Mouse (Mus musculus): Measurements from ENCODE around the gene Evc2.

Gene Evc2

DNA sequence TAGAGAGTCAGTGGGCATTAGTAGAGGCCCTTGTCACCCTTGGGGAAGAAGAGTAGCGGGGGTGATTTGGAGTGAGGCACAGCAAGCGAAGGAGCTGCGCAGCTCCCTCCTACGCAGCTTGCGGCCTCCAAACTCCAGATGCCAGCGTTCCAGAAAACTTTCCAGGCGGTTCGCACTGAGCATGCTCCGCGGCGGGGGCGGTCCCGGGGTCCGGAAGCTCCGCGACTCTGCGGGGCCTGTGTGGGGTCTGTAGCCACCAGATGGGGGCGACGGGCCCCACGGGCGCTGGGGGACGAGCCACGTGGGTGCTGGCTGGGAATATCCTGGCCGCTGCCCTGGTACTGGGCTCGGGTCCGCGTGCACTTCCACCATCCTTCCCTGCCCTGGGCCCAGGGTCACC is at the start of gene Evc2:
Gene Evc2 (plus strand): TSS at position 212 of the 400 bp plus-strand sequence.
- no peak for DNase-seq (ENCODE audit: low read depth)

DNA sequence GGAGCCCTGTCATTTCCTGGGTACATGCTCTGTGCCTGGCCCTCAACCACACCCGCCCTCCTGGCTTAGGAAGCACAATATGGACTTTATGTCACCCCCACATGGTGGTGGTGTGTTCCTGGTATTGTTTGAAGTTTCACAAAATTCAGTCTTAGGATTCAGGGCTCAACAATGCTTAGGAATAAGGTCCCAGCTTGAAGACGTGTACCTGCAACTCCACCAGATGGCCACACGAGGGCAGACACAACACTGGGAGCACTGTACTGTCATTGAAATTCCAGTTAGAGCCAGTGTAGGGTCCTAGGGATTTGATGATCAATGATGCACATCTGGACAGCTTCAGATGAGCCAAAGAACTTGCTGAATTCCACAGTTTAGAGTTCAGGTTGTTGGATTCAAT is 49.1 kb upstream of the Evc2 start:
- peak; percentile 20 for DNase-seq (ENCODE audit: low read depth)

DNA sequence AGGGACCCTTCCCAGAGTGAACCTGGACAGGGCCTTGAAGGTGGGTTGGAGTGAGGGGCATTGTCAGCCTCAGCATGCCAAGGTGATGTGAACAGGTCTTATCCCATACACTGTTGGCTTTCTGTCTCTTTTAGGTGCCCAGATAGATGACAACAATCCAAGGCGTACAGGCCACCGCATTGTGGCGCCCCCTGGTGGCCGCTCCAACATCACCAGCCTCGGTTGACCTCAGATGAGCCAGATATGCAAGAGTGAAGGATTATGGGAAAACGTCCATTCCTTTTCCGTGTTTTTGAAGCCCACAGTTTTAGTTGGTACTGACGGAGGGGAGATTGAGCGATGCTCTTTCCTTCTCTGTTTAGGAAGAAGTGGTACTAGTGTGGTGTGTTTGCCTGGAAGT is 47.3 kb upstream of the Evc2 start:
- DNase-seq (ENCODE audit: low read depth): no peak

DNA sequence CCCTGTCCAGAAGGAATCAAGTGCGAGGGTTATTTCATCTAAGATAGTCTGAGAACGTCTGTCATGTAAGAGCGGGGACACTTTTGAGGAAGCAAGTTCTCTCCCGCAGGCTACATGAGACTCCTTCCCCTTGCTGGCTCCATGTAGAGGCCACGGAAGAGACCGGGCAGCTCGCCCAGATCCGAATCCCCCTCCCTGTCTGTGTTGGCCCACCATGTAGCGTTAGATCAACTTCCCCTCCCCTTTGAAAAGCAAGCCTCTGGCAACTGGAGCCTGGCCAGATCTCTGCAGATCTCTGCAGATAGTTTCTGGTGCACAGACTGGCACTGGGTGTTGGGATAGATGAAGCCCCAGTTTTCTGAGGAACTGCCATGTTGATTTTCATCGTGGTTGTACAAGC is 41.6 kb upstream of the Evc2 start:
- DNase-seq (ENCODE audit: low read depth): no peak

DNA sequence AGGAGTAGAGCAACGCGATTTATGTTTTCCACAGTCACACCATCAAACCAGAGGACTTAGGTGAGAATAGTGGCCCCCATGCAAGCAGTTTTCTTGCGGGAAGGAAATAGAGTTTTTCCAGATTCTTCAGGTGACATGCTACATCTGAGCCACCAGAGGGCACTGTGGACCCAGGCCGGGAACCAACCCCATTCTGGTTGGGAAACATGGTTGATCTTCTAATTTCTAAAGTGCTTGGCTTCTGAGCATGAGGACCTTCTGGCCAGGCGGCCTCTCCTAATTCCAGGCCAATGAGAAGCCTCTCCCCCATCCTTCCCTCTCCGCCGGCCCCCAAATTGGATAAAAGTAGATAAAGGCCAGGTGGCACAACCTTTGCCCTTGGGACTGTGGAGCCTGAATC is 39.9 kb upstream of the Evc2 start:
- peak; percentile 28 for DNase-seq (ENCODE audit: low read depth)

DNA sequence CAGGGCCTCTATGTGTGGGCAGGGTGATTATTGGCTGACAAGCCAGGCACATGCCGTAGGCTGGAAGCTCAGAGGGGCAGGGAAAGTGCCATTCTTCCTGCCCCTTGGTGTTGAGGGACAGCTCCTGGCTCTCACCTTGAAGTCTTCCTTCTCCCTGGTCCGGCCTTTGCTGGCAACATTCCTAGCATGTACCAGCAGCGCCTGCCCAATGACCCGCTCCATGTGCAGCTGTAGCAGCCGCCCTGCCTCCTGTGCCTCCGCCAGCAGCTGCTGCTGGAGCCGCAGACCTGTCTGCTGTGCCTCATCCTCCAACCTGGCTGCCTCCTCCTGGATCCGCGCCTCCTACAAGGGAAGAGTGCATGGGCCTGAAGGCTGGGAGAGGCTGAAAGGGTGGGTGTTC is 28.3 kb upstream of the Evc2 start:
- no peak for DNase-seq (ENCODE audit: low read depth)

DNA sequence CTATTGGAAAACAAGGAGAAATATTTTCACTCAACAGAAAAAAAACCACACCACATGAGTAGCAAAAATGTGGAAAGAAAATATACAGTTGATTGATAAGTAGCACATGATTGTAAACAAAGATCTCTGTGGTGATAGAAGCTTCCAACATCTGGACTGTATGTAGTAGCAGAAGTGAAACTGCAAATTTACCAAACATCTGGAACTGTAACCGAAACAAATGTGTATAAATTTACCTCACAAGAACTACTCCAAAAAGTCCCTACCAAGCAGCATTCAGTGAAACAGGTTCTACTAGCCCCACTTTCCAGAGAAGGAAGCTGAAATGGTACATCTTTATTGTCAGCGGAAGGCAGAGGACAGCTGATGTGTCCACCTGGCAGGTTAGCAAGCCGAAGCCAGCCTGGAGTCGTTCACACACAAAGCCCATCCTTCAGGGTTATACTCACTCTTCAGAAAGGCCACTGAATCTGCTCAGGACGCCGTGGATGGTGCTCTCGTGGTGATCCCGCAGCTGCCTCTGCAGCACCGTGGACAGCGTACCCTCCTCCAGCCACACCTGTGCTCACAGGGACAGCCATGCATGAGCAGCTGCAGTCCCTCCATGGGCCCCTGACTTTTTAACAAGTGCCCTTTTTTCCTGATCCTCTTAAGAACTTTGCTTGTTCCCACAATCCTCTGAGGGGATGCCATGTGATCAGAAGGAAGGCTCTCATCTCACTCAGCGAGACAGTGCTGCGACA is 25.1 kb upstream of the Evc2 start:
- no peak for DNase-seq (ENCODE audit: low read depth)

DNA sequence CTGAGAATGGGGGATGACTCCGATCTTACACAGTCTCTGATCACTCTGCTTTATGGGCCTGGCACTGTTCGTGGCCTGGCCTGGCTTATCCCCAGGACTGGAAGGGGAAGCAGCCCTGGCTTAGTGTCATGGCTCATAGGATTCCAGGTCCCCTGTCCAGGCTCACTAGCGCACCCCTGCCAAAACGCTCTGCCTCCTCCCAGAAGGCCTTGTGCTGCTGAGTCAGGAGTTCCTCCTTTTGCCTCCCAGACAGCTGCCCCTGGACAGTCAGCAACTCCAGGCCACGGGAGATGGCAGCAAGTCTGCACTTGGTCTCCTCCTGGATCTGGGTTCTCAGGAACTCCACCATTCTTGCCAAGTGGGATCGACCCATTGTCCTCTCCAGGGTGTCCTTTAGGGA is 19.6 kb upstream of the Evc2 start:
- no peak for DNase-seq (ENCODE audit: low read depth)

DNA sequence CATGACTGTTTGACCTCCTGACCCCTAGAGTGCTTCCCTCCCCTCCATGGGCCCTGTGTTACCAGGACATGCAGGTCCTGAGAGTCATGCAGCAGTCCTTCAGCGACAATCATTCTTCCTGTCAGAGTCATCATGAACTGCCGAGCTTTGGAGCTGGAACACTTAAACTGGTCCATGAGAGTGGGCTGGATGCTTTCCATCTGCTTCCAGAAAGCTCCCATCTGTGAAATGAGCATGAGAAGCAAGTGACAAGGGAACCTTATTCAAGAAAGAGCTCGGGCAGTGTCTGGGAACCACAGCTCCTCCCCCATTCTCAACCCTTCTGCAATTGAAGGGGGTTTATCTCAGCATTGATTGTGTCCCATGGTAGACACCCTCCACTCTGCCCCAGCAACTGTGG is 18.1 kb upstream of the Evc2 start:
- DNase-seq (ENCODE audit: low read depth): no peak

DNA sequence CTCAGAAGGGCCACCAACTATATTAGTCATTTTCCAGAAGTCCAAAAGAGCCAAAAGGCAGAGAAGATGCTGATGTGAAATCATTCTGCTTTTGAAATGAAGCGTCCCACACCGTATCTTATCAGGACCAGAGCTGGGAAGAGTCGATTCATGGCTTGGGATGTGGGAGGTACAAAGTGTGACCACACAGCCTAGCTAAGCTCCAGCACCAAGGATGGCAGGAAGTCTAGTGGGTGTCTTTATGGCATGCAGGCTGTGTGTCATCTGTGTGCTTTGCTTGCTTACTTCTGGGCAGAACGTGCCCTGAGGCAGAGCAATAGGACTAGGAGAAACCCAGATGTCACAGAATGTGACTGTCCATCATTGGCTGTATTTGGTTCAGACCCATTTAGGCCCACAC is 17.5 kb upstream of the Evc2 start:
- DNase-seq (ENCODE audit: low read depth): no peak

DNA sequence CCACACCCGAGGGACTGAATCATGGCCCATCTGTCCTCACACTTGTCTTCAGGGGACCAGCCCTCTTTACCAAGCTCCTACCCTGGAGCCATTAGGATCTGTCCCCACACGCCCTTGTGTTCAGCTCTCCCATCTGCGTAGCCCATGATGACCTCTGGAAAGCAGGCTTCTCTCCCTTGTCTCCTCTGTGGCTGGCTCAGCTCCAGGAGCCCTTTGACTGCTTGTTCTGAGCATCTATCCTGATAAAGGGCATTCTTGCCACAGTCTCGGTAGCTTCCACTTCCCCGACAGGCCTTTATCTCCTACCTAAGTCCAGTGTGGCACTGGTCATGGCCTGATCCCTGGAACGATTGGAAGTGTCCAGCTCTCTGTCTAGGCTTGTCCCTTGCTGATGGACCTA is 11.6 kb upstream of the Evc2 start:
- no peak for DNase-seq (ENCODE audit: low read depth)

DNA sequence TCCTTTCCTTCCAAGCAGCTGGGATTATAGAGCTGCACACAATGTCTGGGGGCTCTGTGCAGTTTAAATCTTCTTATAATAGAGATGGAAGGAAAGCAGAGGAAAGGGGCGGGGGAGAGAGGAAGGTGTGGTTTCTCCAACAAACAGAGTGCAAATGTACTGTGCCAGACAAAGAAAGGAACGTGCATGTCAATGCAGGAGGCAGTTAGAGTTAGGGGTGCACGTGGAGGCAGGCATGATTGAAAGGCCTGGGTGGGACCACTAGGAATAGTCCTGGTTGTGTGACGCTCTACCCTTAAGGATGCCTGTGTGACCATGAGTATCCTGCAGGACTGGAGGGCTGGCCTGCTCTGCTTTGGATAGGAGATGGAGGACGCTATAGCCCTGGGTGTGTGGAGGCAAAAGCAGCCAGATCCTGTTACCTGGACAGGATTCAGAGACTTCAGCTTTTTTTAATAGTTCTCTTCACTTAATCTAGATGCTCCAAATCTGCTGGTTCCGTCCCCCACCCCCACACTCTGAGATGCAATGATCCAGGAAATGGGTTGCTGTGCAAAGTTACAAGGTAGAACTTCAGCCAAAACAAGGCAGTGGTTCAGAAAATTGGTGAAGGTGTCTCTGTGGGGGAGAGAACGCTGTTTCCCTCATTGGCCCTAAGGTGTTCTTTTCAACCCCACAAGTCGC is 7.7 kb upstream of the Evc2 start:
- DNase-seq (ENCODE audit: low read depth): no peak

DNA sequence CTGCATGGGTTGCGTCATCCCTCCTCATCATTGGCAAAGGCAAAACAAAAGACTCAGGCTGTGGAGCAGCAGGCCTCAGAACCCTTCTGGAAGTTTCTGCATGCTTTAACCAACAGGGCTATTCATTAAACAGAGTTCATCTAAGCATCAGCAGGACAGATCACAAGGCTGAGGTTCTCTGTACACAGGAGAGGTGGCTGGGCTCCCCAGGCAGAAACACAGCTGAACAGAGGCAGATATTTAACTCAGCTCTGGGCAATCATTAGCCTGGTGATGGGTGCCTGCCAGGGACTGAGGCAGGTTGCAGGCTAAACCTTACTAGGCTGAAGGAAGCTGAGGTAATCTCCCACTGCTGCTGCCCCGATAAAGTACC is 7.2 kb upstream of the Evc2 start:
- DNase-seq (ENCODE audit: low read depth): no peak

DNA sequence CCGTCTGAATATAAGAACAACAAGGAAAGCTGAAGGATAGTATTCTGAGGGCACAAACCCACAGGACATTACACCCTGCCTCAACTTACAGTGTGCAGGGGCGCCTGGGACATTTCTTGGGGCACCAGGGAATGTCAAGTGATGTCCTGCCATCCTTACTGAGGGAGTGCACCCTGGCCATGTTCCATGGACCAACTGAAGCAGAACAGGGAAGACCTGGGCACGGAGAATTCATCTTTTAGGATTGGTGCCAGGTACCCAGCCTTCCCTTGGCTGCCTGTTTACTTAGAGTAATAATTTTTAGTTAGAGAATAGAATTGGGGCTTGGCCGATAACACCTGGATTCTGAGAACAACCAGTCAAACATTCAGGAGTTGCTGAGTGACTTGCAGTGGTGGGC is 6.2 kb upstream of the Evc2 start:
- DNase-seq (ENCODE audit: low read depth): no peak

DNA sequence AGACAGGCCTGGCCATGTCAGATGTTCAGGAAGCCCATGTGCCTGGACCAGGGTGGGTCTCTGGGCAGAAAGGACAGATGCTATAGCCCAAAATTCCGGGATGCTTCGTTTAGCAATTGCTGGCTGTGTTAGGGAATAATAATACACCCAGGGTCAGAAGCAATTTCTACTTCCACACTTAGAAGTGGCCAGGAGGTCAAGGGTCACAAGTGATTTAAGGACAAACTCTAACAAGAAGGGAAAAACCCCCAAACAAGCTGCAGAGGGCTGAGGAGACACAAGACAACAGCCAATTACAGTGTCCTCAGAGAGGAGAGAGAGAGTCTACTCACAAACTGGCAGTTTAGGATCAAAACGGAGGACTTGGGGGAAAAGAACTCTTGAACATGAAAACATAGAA is 3.2 kb upstream of the Evc2 start:
- no peak for DNase-seq (ENCODE audit: low read depth)

DNA sequence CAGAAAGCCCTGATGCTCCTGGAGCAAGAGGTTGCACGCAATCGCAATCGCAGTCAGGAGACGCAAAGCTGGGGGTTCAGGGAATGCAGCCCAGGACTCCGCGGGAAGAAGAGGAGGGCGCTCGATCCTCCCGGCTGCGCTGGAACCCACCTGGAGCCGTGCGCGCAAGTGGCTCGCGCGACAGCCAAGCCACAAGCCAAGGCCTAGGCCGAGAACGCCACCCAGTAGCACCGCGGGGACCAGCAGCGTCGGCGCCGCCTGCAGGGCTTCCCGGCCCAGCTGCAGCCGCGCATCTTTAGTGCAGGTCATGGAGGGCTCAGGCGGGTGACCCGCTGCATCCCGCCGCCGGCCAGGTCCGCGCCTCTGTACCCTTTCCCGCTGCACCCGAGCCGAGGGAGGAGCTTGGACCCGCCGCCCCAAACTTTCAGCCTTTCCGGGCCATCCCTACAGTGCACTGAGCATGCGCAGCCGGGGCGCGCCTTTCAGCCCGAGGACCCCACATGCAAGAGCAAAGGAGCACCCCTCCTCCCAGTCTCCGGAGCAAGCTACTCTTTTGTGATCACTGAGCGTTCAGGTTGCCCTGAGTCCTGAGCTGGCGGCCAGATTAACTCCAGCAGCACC is 1.7 kb upstream of the Evc2 start, which contains the start of gene Evc:
Gene Evc (minus strand): TSS at position 410 of the 621 bp plus-strand sequence.
- DNase-seq (ENCODE audit: low read depth): no peak

DNA sequence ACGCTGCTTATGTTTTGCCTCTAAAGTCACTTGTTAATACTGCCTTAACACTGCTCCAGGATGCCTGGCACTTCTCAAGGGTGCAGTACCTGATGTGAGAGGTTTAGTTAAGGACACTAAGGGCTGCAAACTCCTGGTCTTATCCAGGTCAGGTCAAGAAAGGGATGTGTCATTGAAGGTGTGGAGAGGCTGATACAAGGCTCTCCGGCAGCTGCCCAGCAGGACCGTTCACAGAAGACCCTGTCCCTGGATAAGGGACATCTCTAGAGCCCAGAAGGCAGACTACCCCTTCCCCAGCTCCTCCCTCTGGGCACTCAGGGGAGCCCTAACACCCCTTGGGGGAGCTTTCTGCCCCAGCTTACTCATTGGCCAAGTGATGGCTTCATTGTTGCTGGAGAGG is 603 bp upstream of the Evc2 start:
- no peak for DNase-seq (ENCODE audit: low read depth)

DNA sequence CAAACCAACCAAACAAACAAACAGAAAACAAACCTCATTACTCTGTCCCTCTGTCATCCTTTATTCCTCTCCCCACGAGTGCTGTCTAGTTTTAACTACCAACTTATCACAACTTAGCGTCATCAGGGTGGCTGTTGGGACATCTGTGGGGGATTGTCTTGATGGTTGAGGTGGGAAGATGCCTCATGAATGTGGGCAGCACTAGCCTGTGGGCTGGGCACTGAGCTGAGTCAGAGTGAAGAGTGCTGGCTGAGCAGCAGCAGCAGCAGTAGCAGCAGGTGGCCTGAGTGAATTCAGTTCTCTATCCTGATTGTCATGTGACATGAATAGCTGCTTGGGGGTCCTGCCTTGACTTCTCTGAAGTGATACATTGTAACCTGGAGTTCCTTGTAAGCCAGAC is 5.7 kb downstream of the Evc2 start:
- no peak for DNase-seq (ENCODE audit: low read depth)

DNA sequence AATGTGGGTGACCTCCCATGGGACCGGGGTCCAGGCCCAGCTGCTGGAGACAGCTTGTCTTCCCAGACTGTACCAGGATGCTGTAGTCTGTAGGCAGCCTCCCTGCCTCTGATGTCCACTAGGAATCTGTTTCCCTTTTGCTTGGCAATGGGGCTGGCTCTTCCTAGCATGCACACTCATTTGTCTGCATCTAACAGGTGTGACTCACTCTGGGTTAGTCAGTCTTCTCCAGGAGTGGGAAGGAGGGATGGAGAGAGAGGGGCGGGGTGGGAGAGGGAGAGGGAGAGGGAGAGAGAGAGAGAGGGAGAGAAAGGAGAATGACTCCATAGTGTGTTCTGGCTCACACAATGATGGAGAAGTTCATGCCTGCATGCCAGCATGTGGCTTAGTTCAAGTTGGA is 13.5 kb downstream of the Evc2 start:
- DNase-seq (ENCODE audit: low read depth): no peak

DNA sequence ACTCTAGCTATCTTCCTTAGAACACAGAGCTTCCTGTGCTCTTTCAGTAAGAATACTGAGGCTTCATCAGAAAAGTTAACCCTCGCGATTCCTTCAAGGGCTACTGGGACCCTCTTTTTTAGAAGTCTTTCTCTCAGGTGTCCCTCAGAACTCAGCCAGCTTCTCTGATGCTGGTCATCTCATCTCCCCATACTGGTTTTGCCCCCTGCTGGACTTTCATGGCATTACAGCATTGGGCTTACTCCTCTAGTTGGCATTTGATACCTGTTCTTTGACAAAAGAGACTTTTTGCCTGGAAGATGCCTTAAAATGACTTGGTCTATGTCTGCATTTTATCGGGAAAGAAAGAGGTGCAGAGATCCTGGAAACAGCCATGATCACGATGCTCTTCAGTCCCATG is 16.1 kb downstream of the Evc2 start:
- DNase-seq (ENCODE audit: low read depth): peak; percentile 13

DNA sequence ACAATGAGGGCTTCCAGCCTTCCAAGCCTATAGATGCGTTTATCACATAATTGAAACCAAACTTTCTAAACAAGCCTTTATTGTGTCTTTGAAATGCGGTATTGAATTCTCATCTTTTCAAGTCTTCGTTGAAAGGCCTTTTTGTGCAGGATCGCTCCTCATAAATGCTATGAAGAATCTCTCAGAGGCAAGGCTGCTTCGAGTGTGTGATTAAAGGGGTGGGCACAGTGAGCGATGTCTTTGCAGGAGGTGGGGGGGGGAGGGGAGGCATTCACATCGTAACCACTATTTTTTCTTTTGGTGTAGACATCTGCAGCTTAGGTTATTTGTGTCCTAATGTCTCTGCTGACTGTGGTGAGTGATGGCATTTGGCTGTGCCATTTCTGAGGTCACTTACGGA is 17.7 kb downstream of the Evc2 start:
- no peak for DNase-seq (ENCODE audit: low read depth)

DNA sequence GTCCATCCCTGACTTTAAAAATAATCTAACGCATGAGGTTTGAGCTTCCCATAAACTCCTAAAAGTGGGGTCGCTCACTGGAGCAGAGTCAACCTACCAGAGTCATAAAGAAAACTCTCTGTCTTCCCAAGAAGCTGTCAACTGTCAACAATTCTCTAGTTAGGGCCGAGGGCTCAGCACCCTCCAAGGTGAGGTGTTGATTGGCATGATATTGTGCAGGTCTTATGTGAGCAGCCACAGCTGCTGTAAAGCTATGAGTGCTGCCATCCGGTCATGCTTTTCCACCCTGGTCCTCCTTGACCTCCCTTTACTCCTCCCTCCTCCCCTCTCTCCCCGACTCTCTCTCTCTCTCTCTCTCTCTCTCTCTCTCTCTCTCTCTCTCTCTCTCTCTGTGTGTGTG is 24.3 kb downstream of the Evc2 start:
- no peak for DNase-seq (ENCODE audit: low read depth)

DNA sequence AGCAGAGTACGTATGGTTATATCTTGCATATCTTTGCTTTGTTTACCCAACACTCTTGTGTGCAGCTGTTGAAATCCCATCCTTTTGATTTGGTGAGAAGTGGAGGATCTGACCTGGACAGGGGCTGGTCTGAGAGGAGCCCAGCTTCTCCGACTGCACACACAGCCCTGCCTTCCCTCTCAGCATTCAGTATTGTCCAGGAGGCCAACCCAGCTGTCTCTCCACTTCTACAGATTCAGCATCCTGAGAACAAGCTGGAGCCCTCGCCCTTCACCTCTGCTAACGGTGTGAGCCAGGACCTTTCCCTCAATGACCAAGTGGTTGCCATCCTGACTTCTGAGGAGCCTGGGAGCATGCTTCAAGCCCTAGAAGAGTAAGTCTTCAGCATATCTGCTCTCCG is 25.0 kb downstream of the Evc2 start:
- DNase-seq (ENCODE audit: low read depth): no peak

DNA sequence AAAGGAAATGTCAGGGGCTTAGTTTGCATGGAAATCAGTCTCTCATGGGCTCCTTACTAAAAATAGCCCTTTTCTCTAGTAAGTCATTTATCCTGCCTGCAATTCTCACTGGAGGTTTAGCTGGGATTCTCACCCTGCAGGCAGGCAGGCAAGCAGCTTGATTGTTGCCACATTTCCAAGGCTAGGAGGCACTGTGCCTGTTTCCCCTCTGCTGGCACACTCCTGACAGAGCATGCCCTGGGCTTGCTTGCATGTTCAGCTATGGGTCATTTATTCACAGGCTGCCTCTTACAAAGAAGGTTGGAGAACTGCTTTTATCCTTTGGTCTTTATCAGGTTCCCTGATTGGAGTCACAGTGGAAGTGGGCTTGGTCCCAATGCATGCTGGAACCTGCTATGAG is 27.5 kb downstream of the Evc2 start:
- DNase-seq (ENCODE audit: low read depth): no peak

Measured in 416B (cell line).